Mouse (Mus musculus) liver, embryonic 14.5 days (tissue): Measurements from ENCODE around the gene Zc2hc1b.

ENCODE experiments used
- CTCF ChIP-seq: IDR thresholded peaks from 2 replicates; pipeline ENCODE4 v1.5.1; 2016; ENCODE audit warnings: antibody characterized with exemption, low read depth, control low read depth
- EP300 ChIP-seq: IDR thresholded peaks from 2 replicates; pipeline ENCODE4 v1.6.1; 2016; ENCODE audit warnings: antibody characterized with exemption, low read depth

GRCm38 (mm10) chr10:13112849-13113248 is 65.0 kb downstream of the Zc2hc1b start:
- TF ChIP-seq CTCF = no peak
- TF ChIP-seq EP300 = no peak
